Mouse (Mus musculus) spleen, adult 2 months (tissue): ENCODE data around the gene 4930579F01Rik.

Experiments
- CTCF ChIP-seq: fragments of 200-500 bp; IDR thresholded peaks from 2 replicates; pipeline ENCODE4 v1.5.1; 2011; ENCODE audit warnings: mild to moderate bottlenecking, inconsistent platforms; ENCODE audit not compliant: insufficient read depth, insufficient read length, insufficient replicate concordance; ENCODE audit errors: extremely low read depth
- POLR2A ChIP-seq: fragments of 200-500 bp; IDR thresholded peaks from 2 replicates; pipeline ENCODE4 v1.6.1; 2011; ENCODE audit warnings: low read depth, low read length, inconsistent platforms

- TF ChIP-seq POLR2A (no peak), CTCF (no peak)
Measured at GRCm38 (mm10) chr3:138133463-138133862, 60.2 kb downstream of the 4930579F01Rik start.
